Mouse (Mus musculus) testis, adult 2 months (tissue): ENCODE data around the gene Gm5431.
"Not testable (repeated sequence)": the region's sequence is repeated elsewhere in the genome, so short reads cannot be mapped to it uniquely, and the experiment has no call there.

ENCODE experiments used
- CTCF ChIP-seq: fragments of 200-500 bp; IDR thresholded peaks from 2 replicates; pipeline ENCODE4 v1.5.1; 2012; ENCODE audit warnings: low read depth, mild to moderate bottlenecking, inconsistent platforms, low read length, moderate library complexity; ENCODE audit not compliant: control insufficient read depth, insufficient read depth, insufficient replicate concordance
- POLR2A ChIP-seq: fragments of 200-500 bp; IDR thresholded peaks from 2 replicates; pipeline ENCODE4 v1.6.1; 2012; ENCODE audit warnings: low read depth, mild to moderate bottlenecking, inconsistent platforms, low read length, moderate library complexity; ENCODE audit not compliant: control insufficient read depth

- TF ChIP-seq CTCF, POLR2A: not testable (repeated sequence)
Measured at GRCm38 (mm10) chr11:48900654-48901566, 1.1 kb downstream of the Gm5431 start.
